Mouse (Mus musculus): ENCODE results near the gene Atg16l2. TPM values are rescaled to one million over a fixed set of nuclear protein-coding genes. Genes with fewer than 3 reads are reported as not detected.

Atg16l2 gene
- polyA plus RNA-seq, 1 experiment from 2014 or later: 19.6 TPM

DNA sequence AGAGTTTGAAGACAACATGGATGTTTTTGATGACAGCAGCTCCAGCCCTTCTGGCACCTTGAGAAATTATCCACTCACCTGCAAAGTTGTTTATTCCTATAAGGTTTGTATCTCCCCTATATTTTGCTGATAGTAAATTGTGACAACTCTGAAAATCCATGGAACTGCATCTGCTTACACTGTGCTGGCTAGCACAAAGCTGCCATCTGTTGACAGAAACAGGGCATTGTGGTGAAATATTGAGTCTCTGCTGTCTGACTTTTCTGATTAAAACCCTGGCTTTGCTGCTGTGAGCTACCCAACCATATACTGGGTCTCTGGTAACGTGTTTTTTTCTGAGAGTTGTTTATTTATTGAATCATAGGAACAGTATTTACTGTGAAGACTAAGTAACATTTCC is 30.4 kb downstream of the Atg16l2 start:
- Histone ChIP-seq H3K9ac (ENCODE audit: low read length) (no peak overlapping the region), H3K4me3 (ENCODE audit: low read length) (no peak overlapping the region), H3K27me3 (ENCODE audit: control insufficient read depth, insufficient read depth, low read depth, low read length) (no peaks in the 10 kb centered on the region), H3K36me3 (ENCODE audit: control insufficient read depth, insufficient read depth, low read length) (peaks cover 5% of the 10 kb centered on the region; the same call in 1 of the 2 replicates), H3K4me2 (ENCODE audit: low read depth, low read length) (no peak overlapping the region), H3K4me1 (replicated peaks; ENCODE audit: control insufficient read depth, insufficient read depth, low read length) (peaks cover 6% of the 10 kb centered on the region), H3K9me3 (ENCODE audit: control insufficient read depth, low read length) (no peaks in the 10 kb centered on the region), H3K27ac (ENCODE audit: low read length) (no peak overlapping the region)
- ATAC-seq (ENCODE audit: low read depth): no peak
- WGBS: 63% methylated on average over 1 of the region's 1 CpGs

GRCm38 (mm10) chr7:101267457-101268259 is 34.4 kb downstream of the Atg16l2 start:
- H3K9ac ChIP-seq (ENCODE audit: low read length): no peak overlapping the region
- H3K9me3 ChIP-seq (ENCODE audit: control insufficient read depth, low read length): no peaks in the 10 kb centered on the region
- peak overlapping the region; percentile 85 for H3K27ac ChIP-seq (ENCODE audit: low read length)
- WGBS: 41% methylated on average over 3 of the region's 3 CpGs
- peak; percentile 51 for ATAC-seq (ENCODE audit: low read depth)
- H3K27me3 ChIP-seq (ENCODE audit: control insufficient read depth, insufficient read depth, low read depth, low read length): no peaks in the 10 kb centered on the region
- H3K36me3 ChIP-seq (ENCODE audit: control insufficient read depth, insufficient read depth, low read length): no peaks in the 10 kb centered on the region; the same call in 1 of the 2 replicates
- no peak overlapping the region for H3K4me3 ChIP-seq (ENCODE audit: low read length)
- peaks cover 6% of the 10 kb centered on the region for H3K4me1 ChIP-seq (replicated peaks; ENCODE audit: control insufficient read depth, insufficient read depth, low read length)
- H3K4me2 ChIP-seq (ENCODE audit: low read depth, low read length): no peak overlapping the region

DNA sequence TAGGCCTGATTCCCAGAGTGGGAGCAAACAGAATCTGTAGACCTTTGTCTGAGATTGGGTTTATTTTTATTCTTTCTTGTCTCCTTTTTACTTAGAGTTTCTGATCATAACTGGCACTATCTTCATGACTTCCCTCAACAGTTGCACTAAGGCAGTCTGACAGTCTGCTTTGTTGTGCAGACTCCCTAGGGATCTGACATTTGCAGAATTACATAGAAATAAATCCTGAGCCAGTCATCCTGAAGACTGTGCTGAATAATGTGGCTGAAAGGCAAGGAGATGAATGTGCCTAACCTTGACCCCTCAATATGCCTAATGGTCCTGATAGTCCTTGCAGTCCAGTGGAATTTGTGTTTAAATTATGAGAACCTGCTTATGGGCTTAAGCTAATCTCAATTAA is 38.5 kb downstream of the Atg16l2 start:
- Histone ChIP-seq H3K27ac (ENCODE audit: low read length) (no peak overlapping the region), H3K4me1 (replicated peaks; ENCODE audit: control insufficient read depth, insufficient read depth, low read length) (peaks cover 6% of the 10 kb centered on the region), H3K27me3 (ENCODE audit: control insufficient read depth, insufficient read depth, low read depth, low read length) (no peaks in the 10 kb centered on the region), H3K9me3 (ENCODE audit: control insufficient read depth, low read length) (no peaks in the 10 kb centered on the region), H3K4me2 (ENCODE audit: low read depth, low read length) (no peak overlapping the region), H3K9ac (ENCODE audit: low read length) (no peak overlapping the region), H3K36me3 (ENCODE audit: control insufficient read depth, insufficient read depth, low read length) (peaks cover 8% of the 10 kb centered on the region), H3K4me3 (ENCODE audit: low read length) (no peak overlapping the region)
- no peak for ATAC-seq (ENCODE audit: low read depth)

- Histone ChIP-seq H3K9me3 (ENCODE audit: control insufficient read depth, low read length) (no peaks in the 10 kb centered on the region), H3K4me1 (replicated peaks; ENCODE audit: control insufficient read depth, insufficient read depth, low read length) (0 out of 2 replicates have a peak, but pooled peaks cover under 1% of the 10 kb centered on the region), H3K36me3 (ENCODE audit: control insufficient read depth, insufficient read depth, low read length) (peaks cover 8% of the 10 kb centered on the region), H3K27ac (ENCODE audit: low read length) (no peak overlapping the region), H3K4me3 (ENCODE audit: low read length) (no peak overlapping the region), H3K4me2 (ENCODE audit: low read depth, low read length) (no peak overlapping the region), H3K27me3 (ENCODE audit: control insufficient read depth, insufficient read depth, low read depth, low read length) (no peaks in the 10 kb centered on the region), H3K9ac (ENCODE audit: low read length) (no peak overlapping the region)
- WGBS: 87% methylated on average over 4 of the region's 4 CpGs
- ATAC-seq (ENCODE audit: low read depth): no peak
Measured at GRCm38 (mm10) chr7:101261941-101262546, 40.0 kb downstream of the Atg16l2 start.

DNA sequence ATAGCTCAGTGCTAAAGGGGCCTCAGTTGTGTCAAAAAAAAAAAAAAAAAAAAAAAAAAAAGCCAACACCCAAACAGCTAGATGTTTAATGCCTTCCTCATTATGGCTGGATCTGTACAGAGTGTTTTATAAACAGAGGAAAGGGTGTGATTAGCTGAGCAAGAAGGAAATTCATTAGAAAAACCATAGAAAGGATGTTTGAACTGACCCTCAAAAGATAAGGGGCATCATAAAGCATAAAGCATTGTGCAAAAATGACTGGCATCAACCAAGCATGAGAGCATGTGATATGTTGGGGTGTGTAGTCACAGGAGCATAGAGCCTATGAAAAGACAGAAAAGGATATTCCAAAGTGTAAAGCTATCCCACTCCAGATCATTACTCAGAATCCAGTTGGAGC is 43.6 kb downstream of the Atg16l2 start:
- H3K9me3 ChIP-seq (ENCODE audit: control insufficient read depth, low read length): no peaks in the 10 kb centered on the region
- no peaks in the 10 kb centered on the region for H3K4me1 ChIP-seq (replicated peaks; ENCODE audit: control insufficient read depth, insufficient read depth, low read length)
- no peak overlapping the region for H3K4me3 ChIP-seq (ENCODE audit: low read length)
- H3K9ac ChIP-seq (ENCODE audit: low read length): no peak overlapping the region
- 0 out of 2 replicates have a peak overlapping the region, but pooled peaks have one; percentile 30 for H3K27ac ChIP-seq (ENCODE audit: low read length)
- no peak overlapping the region for H3K4me2 ChIP-seq (ENCODE audit: low read depth, low read length)
- H3K36me3 ChIP-seq (ENCODE audit: control insufficient read depth, insufficient read depth, low read length): peaks cover 11% of the 10 kb centered on the region
- ATAC-seq (ENCODE audit: low read depth): peak; percentile 23; the same call in 1 of the 2 replicates
- no peaks in the 10 kb centered on the region for H3K27me3 ChIP-seq (ENCODE audit: control insufficient read depth, insufficient read depth, low read depth, low read length)

DNA sequence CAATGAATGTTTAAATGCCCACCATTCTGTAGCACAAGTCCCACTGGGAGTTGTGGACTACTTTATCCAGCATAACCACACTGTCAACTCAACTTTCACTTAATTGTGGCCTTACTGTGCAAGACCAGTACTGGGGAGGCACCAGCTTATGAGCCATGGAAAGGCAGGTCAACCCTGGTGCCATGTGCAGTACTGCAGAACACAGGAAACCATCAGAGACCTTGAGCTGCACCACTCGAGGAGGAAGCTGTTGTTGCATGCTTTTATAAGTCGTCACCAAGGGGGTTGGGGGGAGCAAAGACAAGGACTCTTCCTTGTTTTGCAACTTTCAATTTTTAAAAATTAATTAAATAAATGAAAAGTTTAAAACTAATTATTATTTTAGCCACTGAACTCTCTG is 49.0 kb downstream of the Atg16l2 start:
- no peak overlapping the region for H3K4me2 ChIP-seq (ENCODE audit: low read depth, low read length)
- H3K27ac ChIP-seq (ENCODE audit: low read length): no peak overlapping the region
- WGBS: 57% methylated on average over 2 of the region's 2 CpGs
- ATAC-seq (ENCODE audit: low read depth): no peak
- H3K9me3 ChIP-seq (ENCODE audit: control insufficient read depth, low read length): no peaks in the 10 kb centered on the region
- peaks cover 9% of the 10 kb centered on the region; the same call in 1 of the 2 replicates for H3K36me3 ChIP-seq (ENCODE audit: control insufficient read depth, insufficient read depth, low read length)
- no peak overlapping the region for H3K4me3 ChIP-seq (ENCODE audit: low read length)
- H3K27me3 ChIP-seq (ENCODE audit: control insufficient read depth, insufficient read depth, low read depth, low read length): no peaks in the 10 kb centered on the region
- no peak overlapping the region for H3K9ac ChIP-seq (ENCODE audit: low read length)
- H3K4me1 ChIP-seq (replicated peaks; ENCODE audit: control insufficient read depth, insufficient read depth, low read length): no peaks in the 10 kb centered on the region

- Histone ChIP-seq H3K27me3 (ENCODE audit: control insufficient read depth, insufficient read depth, low read depth, low read length) (no peaks in the 10 kb centered on the region), H3K4me1 (replicated peaks; ENCODE audit: control insufficient read depth, insufficient read depth, low read length) (no peaks in the 10 kb centered on the region), H3K4me2 (ENCODE audit: low read depth, low read length) (no peak overlapping the region), H3K36me3 (ENCODE audit: control insufficient read depth, insufficient read depth, low read length) (peaks cover 9% of the 10 kb centered on the region; the same call in 1 of the 2 replicates), H3K4me3 (ENCODE audit: low read length) (no peak overlapping the region), H3K27ac (ENCODE audit: low read length) (no peak overlapping the region), H3K9ac (ENCODE audit: low read length) (no peak overlapping the region), H3K9me3 (ENCODE audit: control insufficient read depth, low read length) (no peaks in the 10 kb centered on the region)
- no peak for ATAC-seq (ENCODE audit: low read depth)
- 47% methylated on average over 2 of the region's 2 CpGs for WGBS
Measured at GRCm38 (mm10) chr7:101249173-101249572, 52.9 kb downstream of the Atg16l2 start.

GRCm38 (mm10) chr7:101248760-101249159 is 53.3 kb downstream of the Atg16l2 start:
- H3K36me3 ChIP-seq (ENCODE audit: control insufficient read depth, insufficient read depth, low read length): peaks cover 7% of the 10 kb centered on the region; the same call in 1 of the 2 replicates
- H3K9ac ChIP-seq (ENCODE audit: low read length): no peak overlapping the region
- H3K4me3 ChIP-seq (ENCODE audit: low read length): no peak overlapping the region
- no peak for ATAC-seq (ENCODE audit: low read depth)
- H3K27me3 ChIP-seq (ENCODE audit: control insufficient read depth, insufficient read depth, low read depth, low read length): no peaks in the 10 kb centered on the region
- WGBS: 77% methylated on average over 4 of the region's 4 CpGs
- H3K4me1 ChIP-seq (replicated peaks; ENCODE audit: control insufficient read depth, insufficient read depth, low read length): no peaks in the 10 kb centered on the region
- H3K4me2 ChIP-seq (ENCODE audit: low read depth, low read length): no peak overlapping the region
- H3K27ac ChIP-seq (ENCODE audit: low read length): no peak overlapping the region
- no peaks in the 10 kb centered on the region for H3K9me3 ChIP-seq (ENCODE audit: control insufficient read depth, low read length)

DNA sequence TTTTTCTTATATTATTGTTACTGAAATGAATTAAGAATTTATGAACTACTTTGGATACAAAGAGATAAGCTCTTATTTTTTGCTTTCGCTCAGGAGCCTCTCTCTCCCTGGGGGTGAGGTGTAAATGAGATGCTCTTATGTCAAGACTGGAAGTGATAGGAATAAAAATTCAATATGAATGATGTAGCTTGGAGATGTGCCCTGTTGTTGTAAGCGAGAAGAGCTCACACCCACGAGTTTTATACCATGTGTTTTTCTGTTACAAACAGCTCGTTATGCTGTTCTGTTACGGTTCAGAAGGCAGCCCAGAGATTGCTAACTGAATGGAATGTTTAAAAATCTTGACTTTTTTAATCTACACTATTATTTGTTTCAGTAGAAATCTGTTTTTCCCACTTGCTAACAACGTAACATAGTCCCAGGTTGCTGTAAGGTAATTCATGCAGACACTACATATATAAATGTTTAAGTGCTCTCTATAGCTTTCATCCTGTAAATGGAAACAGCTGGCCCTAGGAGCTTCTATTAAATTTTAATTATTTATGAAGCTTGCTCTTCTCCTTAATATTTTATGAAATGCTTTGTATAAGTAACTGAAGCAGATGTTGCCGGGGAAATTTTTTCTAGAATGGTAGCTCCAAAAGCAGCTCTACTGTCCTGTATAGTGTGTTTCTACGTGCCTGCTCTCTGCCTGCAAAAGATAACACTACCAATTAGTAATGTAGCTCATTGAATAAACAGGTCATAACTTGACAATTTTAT is 65.2 kb downstream of the Atg16l2 start:
- Histone ChIP-seq H3K4me2 (ENCODE audit: low read depth, low read length) (no peak overlapping the region), H3K4me3 (ENCODE audit: low read length) (no peak overlapping the region), H3K27ac (ENCODE audit: low read length) (no peak overlapping the region), H3K4me1 (replicated peaks; ENCODE audit: control insufficient read depth, insufficient read depth, low read length) (no peaks in the 10 kb centered on the region), H3K36me3 (ENCODE audit: control insufficient read depth, insufficient read depth, low read length) (peaks cover 4% of the 10 kb centered on the region; the same call in 1 of the 2 replicates), H3K9me3 (ENCODE audit: control insufficient read depth, low read length) (no peaks in the 10 kb centered on the region), H3K9ac (ENCODE audit: low read length) (no peak overlapping the region), H3K27me3 (ENCODE audit: control insufficient read depth, insufficient read depth, low read depth, low read length) (no peaks in the 10 kb centered on the region)
- WGBS: 62% methylated on average over 8 of the region's 8 CpGs
- ATAC-seq (ENCODE audit: low read depth): no peak
